Mouse (Mus musculus) limb, embryonic 11.5 days (tissue): ENCODE measurements around the gene Hpcal1. TPM values are rescaled to one million over a fixed set of nuclear protein-coding genes. Genes with fewer than 3 reads are reported as not detected.

ENCODE experiments used
- ATAC-seq: fragments of 200-750 bp; cut with Nextera tagmentation; 2 replicates; pipeline ENCODE4 v1.8.0; 2017; ENCODE audit warnings: low read depth; ENCODE audit not compliant: insufficient number of reproducible peaks, low FRiP score, low TSS enrichment
- DNase-seq: peaks from one replicate; pipeline ENCODE4 v3.0.0-alpha.2; 2015; ENCODE audit warnings: low spot score
- H3K27ac ChIP-seq: fragments of 300-500 bp; sonication (generic); replicated peaks from 2 replicates; pipeline ENCODE4 v1.5.1; 2014; ENCODE audit warnings: low read depth, mild to moderate bottlenecking, low read length
- H3K27me3 ChIP-seq: fragments of 300-500 bp; sonication (generic); 2 replicates; pipeline ENCODE4 v1.6.1; 2014; ENCODE audit warnings: mild to moderate bottlenecking, low read length, mixed read lengths; ENCODE audit not compliant: control insufficient read depth, insufficient read depth
- H3K36me3 ChIP-seq: fragments of 300-500 bp; sonication (generic); 2 replicates; pipeline ENCODE4 v1.6.1; 2014; ENCODE audit warnings: mild to moderate bottlenecking, low read length, moderate library complexity, mixed read lengths; ENCODE audit not compliant: control insufficient read depth, insufficient read depth
- H3K4me1 ChIP-seq: fragments of 300-500 bp; sonication (generic); 2 replicates; pipeline ENCODE4 v1.6.1; 2014; ENCODE audit warnings: low read length, mixed read lengths; ENCODE audit not compliant: control insufficient read depth, insufficient read depth
- H3K4me2 ChIP-seq: fragments of 300-500 bp; sonication (generic); 2 replicates; pipeline ENCODE4 v1.6.1; 2014; ENCODE audit warnings: low read depth, mild to moderate bottlenecking, moderate library complexity; ENCODE audit not compliant: severe bottlenecking
- H3K4me3 ChIP-seq: fragments of 300-500 bp; sonication (generic); 2 replicates; pipeline ENCODE4 v1.5.1; 2014; ENCODE audit warnings: low read depth, low read length
- H3K9ac ChIP-seq: fragments of 300-500 bp; sonication (generic); 2 replicates; pipeline ENCODE4 v1.6.1; 2014; ENCODE audit warnings: mild to moderate bottlenecking, low read length
- H3K9me3 ChIP-seq: fragments of 300-500 bp; sonication (generic); 2 replicates; pipeline ENCODE4 v1.6.1; 2016; ENCODE audit warnings: low read length; ENCODE audit not compliant: control insufficient read depth
- WGBS: fragments of 180-500 bp; shearing (Covaris S2); extraction: QIAGEN DNeasy Blood & Tissue Kit; methylation state at CpG from one replicate; pipeline ENCODE4 v1.1.7; 2014; 5-methylcytosine and 5-hydroxymethylcytosine counted together
- polyA plus RNA-seq: library from polyadenylated mRNA; unstranded; fragments of >200 nt; fragmentation: Nextera tagmentation; extraction: Ambion mirVana; gene quantifications from 2 replicates; pipeline ENCODE4 v1.2.1, GENCODE M21; 2014

The Hpcal1 gene
- polyA plus RNA-seq, result 29.5 and 31.1 TPM in 2 replicates

DNA sequence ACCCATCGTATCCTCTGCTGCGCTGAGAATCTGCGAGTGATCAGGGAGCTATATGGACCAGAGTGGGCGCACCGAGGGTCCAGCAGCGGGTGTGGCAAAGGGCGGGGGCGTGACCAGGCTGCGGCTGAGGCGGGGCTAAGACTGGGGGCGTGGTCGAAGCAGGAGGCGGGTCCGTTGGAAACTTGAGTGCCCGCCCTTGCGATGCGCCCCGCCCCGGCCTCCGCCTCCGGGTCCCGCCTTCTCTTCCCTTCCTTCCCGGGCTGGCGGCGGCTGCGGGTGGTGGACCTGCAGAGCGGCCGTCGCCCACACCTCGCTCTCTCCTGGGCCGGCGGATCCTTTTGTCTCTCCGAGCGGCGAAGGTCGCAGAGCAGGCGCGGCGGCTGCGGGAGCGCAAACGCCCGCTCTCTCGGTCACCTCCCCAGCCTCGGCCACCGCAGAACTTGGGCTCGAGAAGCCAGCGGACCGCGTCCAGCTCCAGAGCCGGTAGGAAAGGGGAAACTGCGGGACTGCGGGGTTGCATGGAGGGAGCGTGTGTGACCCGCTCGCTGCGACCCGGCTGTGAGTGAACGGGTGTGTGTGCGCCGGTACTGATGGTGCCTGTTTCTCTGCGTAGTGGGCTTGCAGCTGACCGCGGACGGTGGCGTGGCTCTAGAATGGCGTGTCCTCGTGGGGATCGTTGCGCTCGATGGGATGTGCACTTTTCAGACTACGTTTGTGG lies at the start of gene Hpcal1:
Hpcal1 (plus strand) TSS at position 293 of the 718 bp plus-strand sequence.
- peaks cover 17% of the 10 kb centered on the region for H3K4me1 ChIP-seq
- no peaks in the 10 kb centered on the region for H3K27me3 ChIP-seq
- H3K36me3 ChIP-seq, result no peaks in the 10 kb centered on the region
- ATAC-seq (peak; percentile 91), DNase-seq (peak; percentile 97)
- peak within 1 kb of the TSS; percentile 77 for H3K4me3 ChIP-seq
- peak within 1 kb of the TSS; percentile 69 for H3K9ac ChIP-seq
- H3K27ac ChIP-seq, result no peak within 1 kb of the TSS
- WGBS, result under 1% methylated on average over 71 of the region's 72 CpGs
- H3K9me3 ChIP-seq, result no peaks in the 10 kb centered on the region
- peak within 1 kb of the TSS; percentile 93 for H3K4me2 ChIP-seq

DNA sequence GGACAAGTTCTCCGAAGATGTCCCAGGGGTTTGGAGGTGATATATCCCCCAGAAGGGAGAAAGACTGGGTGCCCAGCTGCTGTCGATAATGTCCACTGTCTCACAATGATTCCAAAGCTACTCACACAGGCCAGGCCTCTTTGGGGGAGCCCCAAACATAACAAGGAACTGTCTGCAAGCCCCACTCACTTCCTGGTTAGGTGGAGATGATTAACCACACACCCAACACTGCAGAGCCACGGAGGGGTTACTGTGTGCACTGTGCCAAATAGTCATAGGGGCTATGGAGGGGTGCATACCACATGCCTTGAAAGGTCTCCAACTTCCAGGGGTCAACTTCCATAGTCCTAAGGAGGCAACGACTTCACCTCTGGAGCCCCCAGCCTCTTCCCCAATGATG lies 49.4 kb upstream of the Hpcal1 start:
- H3K27me3 ChIP-seq, result no peaks in the 10 kb centered on the region
- H3K4me2 ChIP-seq, result no peak overlapping the region
- no peak for ATAC-seq
- DNase-seq, result no peak
- 83% methylated on average over 4 of the region's 4 CpGs for WGBS
- H3K4me3 ChIP-seq, result no peak overlapping the region
- H3K4me1 ChIP-seq, result peaks cover 2% of the 10 kb centered on the region; the same call in 1 of the 2 replicates
- H3K9ac ChIP-seq, result no peak overlapping the region
- H3K9me3 ChIP-seq, result no peaks in the 10 kb centered on the region
- H3K36me3 ChIP-seq, result no peaks in the 10 kb centered on the region
- no peak overlapping the region for H3K27ac ChIP-seq

DNA sequence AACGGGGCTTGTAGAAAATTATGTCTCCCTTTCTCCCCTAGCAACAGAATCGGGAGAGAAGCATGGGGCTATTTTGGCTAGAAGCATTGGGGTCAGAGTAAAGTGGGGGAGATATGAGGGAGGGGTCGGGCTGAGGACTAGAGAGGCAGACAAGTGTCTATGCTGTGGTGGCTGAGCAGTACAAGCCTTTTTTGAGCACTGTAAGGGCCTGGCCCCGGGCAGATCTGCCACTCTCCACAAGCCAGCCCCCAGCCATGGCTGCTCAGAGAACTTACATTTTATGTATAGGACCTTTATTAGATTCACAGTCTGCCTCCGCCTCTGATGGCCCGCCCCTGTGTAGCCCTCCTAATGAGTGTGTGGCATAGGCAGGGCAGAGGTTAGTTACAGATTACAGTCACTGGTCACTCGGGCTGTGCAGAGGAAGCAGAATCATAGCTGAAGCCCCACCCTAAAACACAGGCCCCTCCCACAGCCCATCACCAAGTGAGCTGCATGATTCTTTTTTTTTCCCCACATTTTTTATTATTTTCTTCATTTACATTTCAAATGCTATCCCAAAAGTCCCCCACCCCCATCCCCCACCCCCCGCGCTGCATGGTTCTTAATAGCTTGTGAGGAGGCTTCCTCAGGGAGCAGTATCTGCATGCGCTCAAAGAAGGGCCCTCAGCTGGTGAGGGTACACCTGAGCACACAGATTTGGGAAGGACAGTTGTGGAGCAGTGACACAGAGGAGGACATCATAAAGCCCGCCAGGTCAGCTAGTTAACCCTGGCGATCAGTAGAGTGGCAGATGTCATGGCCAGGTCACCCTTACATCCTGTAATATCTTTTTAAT lies 46.1 kb upstream of the Hpcal1 start:
- Histone ChIP-seq H3K4me3 (no peak overlapping the region), H3K9me3 (no peaks in the 10 kb centered on the region), H3K27me3 (no peaks in the 10 kb centered on the region), H3K4me1 (peaks cover 2% of the 10 kb centered on the region; the same call in 1 of the 2 replicates), H3K27ac (no peak overlapping the region), H3K9ac (no peak overlapping the region), H3K36me3 (no peaks in the 10 kb centered on the region), H3K4me2 (no peak overlapping the region)
- no peak for ATAC-seq
- WGBS, result 80% methylated on average over 12 of the region's 12 CpGs
- DNase-seq, result no peak

DNA sequence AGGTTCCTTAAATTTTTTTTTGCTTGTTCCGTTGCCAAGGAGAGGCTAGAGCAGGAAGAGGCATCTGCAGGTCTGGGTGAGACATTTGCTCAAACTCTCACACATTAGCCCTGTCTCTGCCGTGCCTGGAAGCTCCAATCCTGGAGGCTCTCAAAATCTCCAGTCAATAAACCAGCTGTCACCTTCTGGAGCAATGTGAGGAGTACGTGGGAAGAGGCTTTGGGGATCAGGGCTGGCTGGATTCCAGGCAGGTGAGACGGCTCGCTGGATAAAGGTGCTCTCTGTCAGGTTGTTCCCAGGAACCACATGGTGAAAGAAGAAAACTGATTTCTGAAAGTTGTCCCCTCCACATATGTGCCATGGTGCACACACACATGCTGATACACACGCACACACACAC lies 44.2 kb upstream of the Hpcal1 start:
- no peak overlapping the region for H3K4me2 ChIP-seq
- no peak overlapping the region for H3K9ac ChIP-seq
- no peak overlapping the region for H3K4me3 ChIP-seq
- H3K9me3 ChIP-seq, result no peaks in the 10 kb centered on the region
- 69% methylated on average over 6 of the region's 6 CpGs for WGBS
- no peaks in the 10 kb centered on the region for H3K27me3 ChIP-seq
- DNase-seq (no peak), ATAC-seq (no peak)
- peaks cover 2% of the 10 kb centered on the region; the same call in 1 of the 2 replicates for H3K4me1 ChIP-seq
- H3K27ac ChIP-seq, result no peak overlapping the region
- H3K36me3 ChIP-seq, result no peaks in the 10 kb centered on the region

DNA sequence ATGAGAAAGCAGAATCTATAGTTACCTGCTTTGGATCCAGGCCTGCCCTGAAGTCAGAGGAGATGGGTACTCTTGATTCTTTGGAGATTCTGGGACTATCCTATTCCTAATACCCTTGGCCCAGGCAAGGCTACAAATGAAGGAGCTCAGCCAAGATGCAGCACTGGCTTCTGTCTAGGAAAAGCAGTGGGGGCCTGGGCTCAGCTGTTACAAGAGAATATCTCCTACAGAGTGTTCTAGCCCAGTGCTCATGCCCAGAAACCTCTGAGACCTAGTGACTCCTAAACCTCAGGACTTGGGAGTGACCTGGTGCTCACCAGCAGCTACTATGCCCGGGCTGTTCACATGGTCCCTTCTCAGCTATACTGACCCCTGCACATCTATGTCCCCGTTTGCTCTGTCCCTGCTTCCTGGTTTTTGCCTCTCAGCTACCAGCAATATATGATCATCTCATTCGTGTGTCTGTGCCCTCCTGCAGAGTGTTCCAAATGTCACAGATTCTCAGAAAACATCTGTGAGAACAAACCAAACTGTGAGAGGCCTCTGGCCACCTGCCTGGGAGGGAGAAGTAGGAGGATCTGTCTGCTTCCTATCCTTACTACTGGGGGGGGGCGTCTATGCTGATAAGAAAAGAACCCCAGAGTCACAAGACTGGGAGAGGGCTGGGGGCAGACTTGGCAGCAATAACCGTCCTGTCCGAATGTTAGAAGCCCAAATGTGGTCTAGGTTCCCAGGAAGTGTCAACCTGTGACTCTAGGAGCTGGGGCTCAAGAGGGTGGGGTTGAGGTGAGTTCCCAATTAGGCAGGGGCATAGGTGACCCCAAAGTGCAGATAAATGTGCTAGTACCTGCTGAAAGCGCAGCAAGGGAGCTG lies 39.2 kb upstream of the Hpcal1 start:
- WGBS, result 74% methylated on average over 7 of the region's 7 CpGs
- Histone ChIP-seq H3K9ac (no peak overlapping the region), H3K4me3 (no peak overlapping the region), H3K27me3 (no peaks in the 10 kb centered on the region), H3K36me3 (no peaks in the 10 kb centered on the region), H3K4me1 (no peaks in the 10 kb centered on the region), H3K27ac (no peak overlapping the region), H3K4me2 (no peak overlapping the region), H3K9me3 (no peaks in the 10 kb centered on the region)
- ATAC-seq, result no peak
- DNase-seq, result no peak

GRCm38 (mm10) chr12:17652216-17653050 lies 38.2 kb upstream of the Hpcal1 start:
- WGBS, result 58% methylated on average over 8 of the region's 8 CpGs
- Histone ChIP-seq H3K27me3 (no peaks in the 10 kb centered on the region), H3K36me3 (no peaks in the 10 kb centered on the region), H3K4me1 (no peaks in the 10 kb centered on the region), H3K9me3 (no peaks in the 10 kb centered on the region), H3K9ac (no peak overlapping the region), H3K27ac (no peak overlapping the region), H3K4me3 (no peak overlapping the region), H3K4me2 (no peak overlapping the region)
- DNase-seq (no peak), ATAC-seq (no peak)

- no peaks in the 10 kb centered on the region for H3K4me1 ChIP-seq
- H3K9ac ChIP-seq, result no peak overlapping the region
- WGBS, result 92% methylated on average over 3 of the region's 3 CpGs
- ATAC-seq (no peak), DNase-seq (no peak)
- H3K36me3 ChIP-seq, result no peaks in the 10 kb centered on the region
- no peak overlapping the region for H3K4me3 ChIP-seq
- H3K27me3 ChIP-seq, result no peaks in the 10 kb centered on the region
- no peaks in the 10 kb centered on the region for H3K9me3 ChIP-seq
- no peak overlapping the region for H3K27ac ChIP-seq
- no peak overlapping the region for H3K4me2 ChIP-seq
Measured at GRCm38 (mm10) chr12:17653051-17653783, 37.4 kb upstream of the Hpcal1 start.
